Mouse (Mus musculus) forebrain, embryonic 12.5 days (tissue): ENCODE results near the gene Sox5. TPM values are rescaled to one million over a fixed set of nuclear protein-coding genes. Genes with fewer than 3 reads are reported as not detected.

ENCODE experiments used
- ATAC-seq: fragments of 200-750 bp; cut with Nextera tagmentation; 2 replicates; pipeline ENCODE4 v1.8.0; 2017; ENCODE audit warnings: moderate TSS enrichment; ENCODE audit not compliant: low FRiP score
- H3K27ac ChIP-seq: fragments of 300-500 bp; sonication (generic); 2 replicates; pipeline ENCODE4 v1.5.1; 2016; ENCODE audit warnings: mild to moderate bottlenecking
- H3K27me3 ChIP-seq: fragments of 300-500 bp; sonication (generic); 2 replicates; pipeline ENCODE4 v1.6.1; 2016; ENCODE audit warnings: mild to moderate bottlenecking
- H3K36me3 ChIP-seq: fragments of 300-500 bp; sonication (generic); replicated peaks from 2 replicates; pipeline ENCODE4 v1.6.1; 2016; ENCODE audit warnings: mild to moderate bottlenecking
- H3K4me1 ChIP-seq: fragments of 300-500 bp; sonication (generic); 2 replicates; pipeline ENCODE4 v1.6.1; 2016
- H3K4me2 ChIP-seq: fragments of 300-500 bp; sonication (generic); 2 replicates; pipeline ENCODE4 v1.6.1; 2016; ENCODE audit warnings: mild to moderate bottlenecking, moderate library complexity
- H3K4me3 ChIP-seq: fragments of 300-500 bp; sonication (generic); replicated peaks from 2 replicates; pipeline ENCODE4 v1.5.1; 2016; ENCODE audit warnings: mild to moderate bottlenecking
- H3K9ac ChIP-seq: fragments of 300-500 bp; sonication (generic); 2 replicates; pipeline ENCODE4 v1.6.1; 2016; ENCODE audit warnings: mild to moderate bottlenecking
- H3K9me3 ChIP-seq: fragments of 300-500 bp; sonication (generic); 2 replicates; pipeline ENCODE4 v1.6.1; 2016
- WGBS: fragments of 180-500 bp; shearing (Covaris S2); methylation state at CpG from one replicate; pipeline ENCODE4 v1.1.7; 2016; 5-methylcytosine and 5-hydroxymethylcytosine counted together
- polyA plus RNA-seq: library from polyadenylated mRNA; unstranded; fragments of >200 nt; fragmentation: Nextera tagmentation; extraction: Ambion mirVana; gene quantifications from 2 replicates; pipeline ENCODE4 v1.2.1, GENCODE M21; 2016

Sox5 gene
- polyA plus RNA-seq, 1 experiment from 2014 or later: 89.0 TPM

DNA sequence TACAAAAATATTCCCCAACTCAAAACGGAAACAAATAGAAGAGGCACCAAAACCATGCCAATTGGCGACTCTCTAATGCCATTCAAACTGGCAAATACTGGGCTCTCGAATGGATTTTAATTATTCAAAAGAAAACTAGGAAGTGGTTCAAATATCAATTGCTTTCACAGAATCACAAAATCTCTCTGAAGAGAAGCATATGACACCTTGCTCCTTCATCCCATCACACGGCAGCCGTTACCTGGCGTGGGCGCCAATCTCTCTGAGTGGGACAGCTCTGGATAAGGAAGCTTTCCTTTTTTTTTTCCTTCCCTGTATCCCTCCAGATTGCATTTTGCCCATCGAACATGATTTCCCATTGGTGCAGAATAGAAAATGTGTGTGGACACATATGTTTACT lies 801.6 kb downstream of the Sox5 start:
- WGBS: 94% methylated on average over 8 of the region's 8 CpGs

DNA sequence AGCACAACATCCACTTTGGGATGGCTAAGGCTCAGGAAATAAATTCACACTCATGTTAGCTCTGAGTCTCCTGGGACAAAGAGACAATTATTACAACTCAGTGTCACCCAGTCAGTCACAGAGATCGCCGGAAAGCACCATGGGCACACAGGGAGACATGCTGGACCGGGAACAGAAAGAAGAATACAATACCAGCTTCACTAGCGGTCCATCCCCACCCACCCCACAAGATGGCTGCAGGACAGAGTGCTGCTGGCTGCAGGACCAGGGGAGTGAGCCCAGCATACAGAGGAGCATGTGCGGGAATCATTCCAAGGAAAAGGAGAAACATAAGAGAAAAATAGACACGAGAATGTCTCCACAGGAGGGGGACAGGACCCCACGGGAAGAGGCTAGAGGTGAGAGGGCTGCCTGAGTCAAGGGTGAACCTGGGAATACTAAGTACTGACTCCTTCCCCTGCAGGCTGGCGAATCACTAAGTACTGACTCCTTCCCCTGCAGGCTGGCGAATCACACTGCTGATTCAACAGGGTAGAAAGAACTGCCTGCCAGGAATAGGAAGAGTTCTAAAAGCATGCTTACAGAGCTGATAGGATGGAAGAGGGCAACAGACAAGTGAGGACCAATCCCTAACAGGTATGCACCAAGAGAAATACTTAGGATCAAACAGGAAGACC lies 813.9 kb downstream of the Sox5 start:
- H3K27ac ChIP-seq: no peak overlapping the region
- no peak overlapping the region for H3K4me2 ChIP-seq
- H3K4me1 ChIP-seq: peaks cover 11% of the 10 kb centered on the region
- H3K27me3 ChIP-seq: no peaks in the 10 kb centered on the region
- no peak for ATAC-seq
- WGBS: 69% methylated on average over 9 of the region's 9 CpGs
- H3K9me3 ChIP-seq: no peaks in the 10 kb centered on the region
- H3K9ac ChIP-seq: no peak overlapping the region
- no peaks in the 10 kb centered on the region; the same call in 1 of the 2 replicates for H3K36me3 ChIP-seq
- H3K4me3 ChIP-seq: no peak overlapping the region

More for the DNA sequence above, 801.6 kb downstream of the Sox5 start:
- no peaks in the 10 kb centered on the region for H3K27me3 ChIP-seq
- no peaks in the 10 kb centered on the region for H3K4me1 ChIP-seq
- H3K4me3 ChIP-seq: no peak overlapping the region
- H3K36me3 ChIP-seq: no peaks in the 10 kb centered on the region
- ATAC-seq: no peak
- no peak overlapping the region for H3K9ac ChIP-seq
- no peaks in the 10 kb centered on the region for H3K9me3 ChIP-seq
- no peak overlapping the region for H3K4me2 ChIP-seq
- no peak overlapping the region for H3K27ac ChIP-seq

DNA sequence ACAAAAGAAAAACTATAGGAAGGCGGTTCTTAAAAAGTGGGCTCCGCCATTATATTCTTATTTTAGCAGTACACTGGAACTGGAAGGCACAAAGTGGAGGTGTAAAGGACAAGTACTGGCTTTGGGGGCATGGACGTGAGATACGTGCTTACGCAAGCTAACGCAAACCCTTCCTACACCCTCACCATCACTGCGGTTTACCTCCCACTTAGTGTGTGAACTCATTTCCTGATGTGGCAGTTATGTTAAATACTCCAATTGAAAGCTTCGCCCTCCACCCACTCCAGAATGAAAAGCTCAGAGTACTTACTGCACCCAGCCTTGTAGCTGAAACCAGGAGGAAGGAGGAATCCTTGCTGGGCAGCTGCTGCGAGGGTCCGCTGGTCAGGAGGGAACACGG lies 821.3 kb downstream of the Sox5 start:
- Histone ChIP-seq H3K9me3 (no peaks in the 10 kb centered on the region), H3K4me2 (no peak overlapping the region), H3K27ac (no peak overlapping the region), H3K36me3 (peaks cover 9% of the 10 kb centered on the region), H3K4me1 (no peaks in the 10 kb centered on the region), H3K4me3 (no peak overlapping the region), H3K9ac (no peak overlapping the region), H3K27me3 (no peaks in the 10 kb centered on the region)
- WGBS: 95% methylated on average over 11 of the region's 11 CpGs
- no peak for ATAC-seq

DNA sequence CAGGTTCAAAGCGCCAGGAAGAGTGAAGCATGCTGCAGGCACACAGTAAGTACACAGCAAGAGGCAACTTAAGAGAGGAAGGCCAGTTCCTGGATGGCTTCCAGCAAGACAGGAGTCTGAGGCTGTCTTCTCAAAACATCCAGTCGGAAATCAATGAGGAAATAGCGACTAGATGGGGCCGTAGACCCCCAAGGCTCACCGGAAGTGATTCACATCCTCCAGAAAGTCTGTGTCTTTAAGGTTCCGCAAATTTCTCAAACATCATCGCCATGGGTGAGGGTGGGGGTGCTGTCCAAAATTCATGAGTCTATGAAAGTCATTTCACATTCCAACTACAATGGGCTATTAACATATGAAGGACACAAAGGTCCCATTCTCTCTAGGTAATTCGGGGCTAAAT lies 821.7 kb downstream of the Sox5 start:
- Histone ChIP-seq H3K4me1 (no peaks in the 10 kb centered on the region), H3K36me3 (peaks cover 9% of the 10 kb centered on the region), H3K4me3 (no peak overlapping the region), H3K27me3 (no peaks in the 10 kb centered on the region), H3K9me3 (no peaks in the 10 kb centered on the region), H3K4me2 (no peak overlapping the region), H3K27ac (no peak overlapping the region), H3K9ac (no peak overlapping the region)
- 92% methylated on average over 8 of the region's 8 CpGs for whole genome bisulfite sequencing
- no peak for ATAC-seq

DNA sequence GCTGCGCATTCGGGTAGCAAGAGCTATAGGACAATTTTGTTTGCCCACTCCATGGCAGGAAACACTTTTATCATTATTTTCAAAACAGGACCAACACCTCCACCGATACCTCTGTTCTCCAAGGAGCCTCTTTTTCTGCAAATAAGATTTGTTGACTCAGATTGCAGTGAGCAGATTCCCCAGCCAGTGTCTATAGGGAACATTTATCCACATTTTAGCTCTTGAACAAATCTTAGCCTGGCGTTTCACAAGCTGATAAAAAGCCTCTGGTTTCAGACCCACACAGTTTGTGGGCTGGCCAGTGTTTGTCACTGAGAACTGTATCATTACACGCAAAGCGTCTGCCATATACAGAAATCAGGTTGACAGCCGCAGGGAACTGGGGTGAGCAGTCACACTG lies 823.4 kb downstream of the Sox5 start:
- H3K4me2 ChIP-seq: no peak overlapping the region
- no peaks in the 10 kb centered on the region for H3K4me1 ChIP-seq
- no peak for ATAC-seq
- H3K36me3 ChIP-seq: peaks cover 9% of the 10 kb centered on the region; the same call in 1 of the 2 replicates
- no peak overlapping the region for H3K9ac ChIP-seq
- no peak overlapping the region for H3K4me3 ChIP-seq
- H3K27ac ChIP-seq: no peak overlapping the region
- no peaks in the 10 kb centered on the region for H3K9me3 ChIP-seq
- H3K27me3 ChIP-seq: no peaks in the 10 kb centered on the region
- WGBS: 95% methylated on average over 7 of the region's 7 CpGs

DNA sequence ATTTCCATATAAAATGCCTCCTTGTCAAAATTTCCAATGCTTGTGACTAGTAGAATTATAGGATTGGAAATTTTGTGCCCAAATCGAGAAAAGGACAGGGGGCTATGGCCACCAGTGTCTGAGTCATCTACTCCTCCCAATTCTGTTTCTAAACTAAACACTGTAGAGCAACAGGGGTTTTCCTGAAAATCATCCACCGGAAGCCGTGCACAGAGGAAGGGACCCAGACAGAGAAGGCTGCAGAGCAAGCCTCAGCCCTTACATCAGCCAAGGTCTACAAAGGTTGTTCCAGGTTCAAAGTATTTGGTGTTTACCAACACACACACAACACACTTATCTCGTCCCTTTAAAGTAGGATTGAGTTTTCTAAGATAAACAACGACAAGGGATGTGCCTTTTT lies 824.7 kb downstream of the Sox5 start:
- no peaks in the 10 kb centered on the region for H3K9me3 ChIP-seq
- no peaks in the 10 kb centered on the region for H3K4me1 ChIP-seq
- WGBS: 87% methylated on average over 5 of the region's 5 CpGs
- no peak overlapping the region for H3K27ac ChIP-seq
- no peak overlapping the region for H3K4me3 ChIP-seq
- peaks cover 9% of the 10 kb centered on the region; the same call in 1 of the 2 replicates for H3K36me3 ChIP-seq
- H3K4me2 ChIP-seq: no peak overlapping the region
- H3K27me3 ChIP-seq: no peaks in the 10 kb centered on the region
- no peak overlapping the region for H3K9ac ChIP-seq
- ATAC-seq: no peak

DNA sequence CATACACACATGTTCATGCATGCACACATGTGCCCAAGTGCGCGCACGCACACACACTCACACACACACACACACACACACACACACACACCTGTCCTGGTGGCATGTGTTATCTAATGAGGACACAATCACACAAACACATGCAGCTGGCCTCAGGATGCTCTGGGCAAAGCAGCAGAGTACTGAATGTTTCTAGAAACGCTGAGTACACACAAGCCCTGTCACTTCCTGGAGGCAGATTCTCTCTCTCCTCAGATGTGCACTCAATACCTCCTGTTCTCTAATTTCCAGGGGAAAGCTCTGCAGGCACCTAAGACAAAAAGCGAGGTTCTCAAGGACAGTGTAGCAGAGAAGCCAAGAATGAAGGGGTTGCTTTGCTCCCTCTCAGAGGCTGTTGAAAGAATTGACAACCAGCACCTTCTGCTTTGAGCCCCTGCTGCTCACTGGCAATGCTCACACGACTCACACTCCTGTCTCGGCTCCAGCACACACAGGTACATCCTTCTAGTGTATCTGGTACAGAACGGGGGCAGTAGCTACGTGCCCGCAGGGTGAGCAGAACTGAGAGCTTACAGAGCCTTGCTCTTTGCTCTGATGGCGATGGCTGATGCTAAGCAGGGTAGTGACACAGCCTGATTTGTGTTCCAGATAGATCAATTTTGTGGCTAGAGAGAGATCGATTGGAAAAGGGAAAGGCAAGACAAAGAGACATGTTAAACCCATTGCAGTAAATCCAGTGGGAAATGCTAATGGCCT lies 833.0 kb downstream of the Sox5 start:
- ATAC-seq: no peak
- Histone ChIP-seq H3K4me2 (no peak overlapping the region), H3K36me3 (no peaks in the 10 kb centered on the region), H3K27me3 (no peaks in the 10 kb centered on the region), H3K4me3 (no peak overlapping the region), H3K27ac (0 out of 2 replicates have a peak overlapping the region, but pooled peaks have one; percentile 31), H3K4me1 (peaks cover 9% of the 10 kb centered on the region; the same call in 1 of the 2 replicates), H3K9me3 (no peaks in the 10 kb centered on the region), H3K9ac (no peak overlapping the region)
- 64% methylated on average over 12 of the region's 12 CpGs for WGBS

DNA sequence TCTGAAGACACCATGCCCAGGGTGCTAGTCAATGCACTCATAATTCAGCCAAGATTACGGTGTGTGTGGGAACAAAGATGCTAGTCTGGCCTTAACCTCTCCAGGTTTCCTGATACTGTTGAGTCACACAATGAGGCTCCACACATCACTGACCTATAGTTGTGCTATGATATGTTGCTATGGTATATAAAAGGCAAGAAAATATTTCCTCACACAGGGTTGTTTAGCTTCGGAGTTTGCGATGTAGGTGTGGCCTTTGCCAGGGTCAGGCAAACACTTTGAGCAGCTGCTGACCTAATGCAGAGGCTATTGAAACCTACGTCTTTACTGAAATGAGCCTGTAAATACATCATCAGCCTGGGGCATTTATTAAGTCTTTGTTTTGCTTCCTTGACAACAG lies 833.7 kb downstream of the Sox5 start:
- Histone ChIP-seq H3K4me1 (peaks cover 9% of the 10 kb centered on the region; the same call in 1 of the 2 replicates), H3K36me3 (peaks cover 3% of the 10 kb centered on the region; the same call in 1 of the 2 replicates), H3K9ac (no peak overlapping the region), H3K27ac (no peak overlapping the region), H3K4me2 (no peak overlapping the region), H3K4me3 (no peak overlapping the region), H3K27me3 (no peaks in the 10 kb centered on the region), H3K9me3 (no peaks in the 10 kb centered on the region)
- no peak for ATAC-seq
- WGBS: 83% methylated on average over 4 of the region's 4 CpGs

DNA sequence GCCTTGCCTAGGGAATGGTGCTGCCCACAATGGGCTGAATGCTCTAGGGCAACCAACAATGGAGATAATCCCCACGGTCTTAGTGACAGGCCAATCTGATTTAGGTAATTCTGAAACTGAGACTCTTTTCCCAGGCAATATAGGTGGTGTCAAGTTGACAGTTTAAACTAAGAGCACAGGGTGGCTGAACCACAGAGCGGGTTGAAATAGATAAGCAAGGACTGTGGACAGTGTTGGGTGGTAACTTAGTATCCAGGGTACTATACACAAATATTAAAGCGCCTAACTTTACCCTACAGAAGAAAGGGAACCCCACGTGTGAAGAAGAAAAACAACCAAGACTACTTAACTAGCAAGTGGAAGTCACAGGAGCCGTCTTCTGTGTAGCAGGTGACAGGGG lies 838.7 kb downstream of the Sox5 start:
- WGBS: 87% methylated on average over 5 of the region's 5 CpGs
- no peak overlapping the region for H3K9ac ChIP-seq
- no peak overlapping the region for H3K4me3 ChIP-seq
- H3K27me3 ChIP-seq: no peaks in the 10 kb centered on the region
- peaks cover 3% of the 10 kb centered on the region for H3K36me3 ChIP-seq
- H3K4me1 ChIP-seq: peaks cover 14% of the 10 kb centered on the region
- H3K9me3 ChIP-seq: no peaks in the 10 kb centered on the region
- H3K27ac ChIP-seq: no peak overlapping the region
- H3K4me2 ChIP-seq: no peak overlapping the region
- ATAC-seq: no peak

DNA sequence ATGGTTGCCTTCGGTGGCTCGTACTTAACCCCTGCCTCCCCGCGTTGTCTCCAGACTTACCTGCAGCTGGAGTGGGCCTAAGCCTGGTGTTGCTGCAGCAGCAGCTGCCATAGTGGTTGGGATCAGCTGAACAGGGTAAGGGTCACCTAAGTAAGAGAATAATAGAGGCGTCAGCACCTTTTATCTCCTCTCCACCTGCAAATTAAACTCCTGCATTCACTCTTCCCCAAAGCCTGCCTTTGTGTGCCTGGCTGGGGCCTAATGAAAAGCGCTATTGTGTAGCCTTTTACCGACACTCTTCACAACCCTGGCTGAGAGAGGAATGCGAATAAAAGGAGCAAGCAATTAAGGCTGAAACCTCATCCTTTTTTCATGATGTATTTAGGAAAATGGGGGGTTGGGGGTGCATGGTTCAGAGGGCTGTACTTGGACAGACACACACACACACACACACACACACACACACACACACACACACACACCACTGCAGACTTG lies 840.4 kb downstream of the Sox5 start:
- Histone ChIP-seq H3K4me3 (no peak overlapping the region), H3K4me1 (peaks cover 14% of the 10 kb centered on the region), H3K27ac (peak overlapping the region; percentile 83), H3K4me2 (no peak overlapping the region), H3K9me3 (no peaks in the 10 kb centered on the region), H3K9ac (no peak overlapping the region), H3K36me3 (peaks cover 3% of the 10 kb centered on the region), H3K27me3 (no peaks in the 10 kb centered on the region)
- peak; percentile 85 for ATAC-seq
- 5% methylated on average over 8 of the region's 8 CpGs for WGBS

DNA sequence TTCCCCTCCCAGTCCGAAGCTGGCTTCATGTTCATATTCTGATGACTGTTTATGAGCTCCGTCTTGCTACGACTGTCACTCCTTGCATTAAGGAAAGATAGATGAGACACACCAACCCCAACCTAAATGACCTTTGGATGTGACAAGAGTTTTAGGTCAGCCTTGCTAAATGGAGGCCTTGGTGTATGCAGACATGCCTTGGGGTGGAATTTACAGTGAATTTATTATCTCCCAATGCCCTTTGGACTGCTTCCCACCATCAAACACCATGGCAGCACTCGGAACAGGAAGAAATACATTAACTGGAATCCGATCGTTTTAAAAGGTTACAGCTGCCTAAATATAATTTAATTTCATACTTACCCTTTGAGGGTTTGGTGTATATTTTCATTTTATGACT lies 858.6 kb downstream of the Sox5 start:
- H3K27me3 ChIP-seq: no peaks in the 10 kb centered on the region
- 86% methylated on average over 6 of the region's 6 CpGs for WGBS
- H3K36me3 ChIP-seq: peaks cover 9% of the 10 kb centered on the region
- no peak overlapping the region for H3K27ac ChIP-seq
- H3K4me2 ChIP-seq: no peak overlapping the region
- H3K4me1 ChIP-seq: peaks cover 6% of the 10 kb centered on the region
- no peak for ATAC-seq
- H3K9ac ChIP-seq: no peak overlapping the region
- no peaks in the 10 kb centered on the region for H3K9me3 ChIP-seq
- no peak overlapping the region for H3K4me3 ChIP-seq

DNA sequence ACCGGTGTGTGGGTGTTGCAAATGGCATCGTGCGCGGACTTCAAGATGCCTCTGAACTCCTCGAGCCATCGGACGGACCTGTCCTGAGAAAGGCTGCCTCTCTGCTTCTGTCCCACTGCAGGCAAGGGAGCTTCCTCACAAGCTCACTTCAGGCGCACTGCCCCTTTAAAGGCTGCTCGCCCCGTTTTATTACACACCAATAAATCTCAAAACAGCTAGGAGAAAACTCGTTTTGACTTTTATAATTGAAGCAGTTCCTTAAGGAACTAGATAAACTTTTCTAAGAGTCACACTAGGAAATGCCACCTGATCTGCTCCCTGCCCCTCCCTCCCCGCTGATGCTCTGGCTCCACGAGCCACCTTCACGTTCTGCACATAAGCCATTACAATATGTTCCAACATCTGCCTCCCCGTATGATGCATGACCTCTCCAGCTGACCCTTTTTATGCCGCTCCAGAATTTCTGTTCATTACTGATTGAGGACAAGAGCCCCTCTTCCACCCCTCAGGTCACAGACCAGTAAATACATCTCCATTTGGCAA lies 863.3 kb downstream of the Sox5 start:
- Histone ChIP-seq H3K36me3 (no peaks in the 10 kb centered on the region; the same call in 1 of the 2 replicates), H3K27me3 (no peaks in the 10 kb centered on the region), H3K27ac (0 out of 2 replicates have a peak overlapping the region, but pooled peaks have one; percentile 5), H3K4me3 (no peak overlapping the region), H3K4me2 (no peak overlapping the region), H3K9me3 (no peaks in the 10 kb centered on the region), H3K9ac (no peak overlapping the region), H3K4me1 (peaks cover 6% of the 10 kb centered on the region)
- 0 out of 2 replicates have a peak, but pooled peaks have one; percentile 30 for ATAC-seq
- WGBS: 67% methylated on average over 16 of the region's 16 CpGs
